Mouse (Mus musculus): ENCODE results near the gene Asic2.
A peak's percentile ranks its signal among the peaks of the same experiment; 100 is the strongest.

GRCm38 (mm10) chr11:81153161-81153840, 815.0 kb downstream of the Asic2 start:
- peak; percentile 37 for TF ChIP-seq CTCF (IDR thresholded peaks at IDR 0.05; ENCODE audit: low read depth)
- TF ChIP-seq EP300 (optimal IDR thresholded peaks at IDR 0.05) = no peak

All from stomach, postnatal 0 days (tissue).